Mouse (Mus musculus) forebrain, embryonic 15.5 days (tissue): ENCODE results near the gene Hdac11. TPM values are rescaled to one million over a fixed set of nuclear protein-coding genes. Genes with fewer than 3 reads are reported as not detected.
A peak's percentile ranks its signal among the peaks of the same experiment; 100 is the strongest.
"Not testable (repeated sequence)": the region's sequence is repeated elsewhere in the genome, so short reads cannot be mapped to it uniquely, and the experiment has no call there.

Experiments used
- ATAC-seq: fragments of 200-750 bp; cut with Nextera tagmentation; replicated peaks from 2 replicates; pipeline ENCODE4 v1.8.0; 2017; ENCODE audit warnings: mild to moderate bottlenecking, moderate TSS enrichment, moderate library complexity
- H3K27ac ChIP-seq: fragments of 300-500 bp; sonication (generic); replicated peaks from 2 replicates; pipeline ENCODE4 v1.5.1; 2015; ENCODE audit warnings: mild to moderate bottlenecking, inconsistent platforms
- H3K27me3 ChIP-seq: fragments of 300-500 bp; sonication (generic); 2 replicates; pipeline ENCODE4 v1.6.1; 2015; ENCODE audit warnings: inconsistent platforms
- H3K36me3 ChIP-seq: fragments of 300-500 bp; sonication (generic); 2 replicates; pipeline ENCODE4 v1.6.1; 2015; ENCODE audit warnings: mild to moderate bottlenecking, inconsistent platforms
- H3K4me1 ChIP-seq: fragments of 300-500 bp; sonication (generic); 2 replicates; pipeline ENCODE4 v1.6.1; 2015; ENCODE audit warnings: inconsistent platforms
- H3K4me2 ChIP-seq: fragments of 300-500 bp; sonication (generic); replicated peaks from 2 replicates; pipeline ENCODE4 v1.6.1; 2015; ENCODE audit warnings: mild to moderate bottlenecking, inconsistent platforms
- H3K4me3 ChIP-seq: fragments of 300-500 bp; sonication (generic); 2 replicates; pipeline ENCODE4 v1.5.1; 2015; ENCODE audit warnings: mild to moderate bottlenecking, inconsistent platforms
- H3K9ac ChIP-seq: fragments of 300-500 bp; sonication (generic); replicated peaks from 2 replicates; pipeline ENCODE4 v1.6.1; 2015; ENCODE audit warnings: mild to moderate bottlenecking, inconsistent platforms
- H3K9me3 ChIP-seq: fragments of 300-500 bp; sonication (generic); 2 replicates; pipeline ENCODE4 v1.6.1; 2016; ENCODE audit warnings: inconsistent platforms
- WGBS: fragments of 180-500 bp; shearing (Covaris S2); methylation state at CpG from one replicate; pipeline ENCODE4 v1.1.7; 2015; ENCODE audit warnings: mixed read lengths; 5-methylcytosine and 5-hydroxymethylcytosine counted together
- polyA plus RNA-seq: library from polyadenylated mRNA; unstranded; fragments of >200 nt; fragmentation: Nextera tagmentation; extraction: Ambion mirVana; gene quantifications from 2 replicates; pipeline ENCODE4 v1.2.1, GENCODE M21; 2015

The Hdac11 gene
- polyA plus RNA-seq, 1 experiment from 2014 or later, result 24.1 TPM

GRCm38 (mm10) chr6:91117149-91117548 lies 39.3 kb upstream of the Hdac11 start:
- WGBS, result 2% methylated on average over 9 of the region's 9 CpGs
- no peak for ATAC-seq

GRCm38 (mm10) chr6:91118526-91118925 lies 37.9 kb upstream of the Hdac11 start:
- H3K27me3 ChIP-seq, result no peaks in the 10 kb centered on the region
- H3K4me2 ChIP-seq, result no peak overlapping the region
- no peaks in the 10 kb centered on the region for H3K9me3 ChIP-seq
- H3K27ac ChIP-seq, result no peak overlapping the region
- H3K9ac ChIP-seq, result no peak overlapping the region
- ATAC-seq, result no peak
- H3K4me3 ChIP-seq, result no peak overlapping the region
- peaks cover 29% of the 10 kb centered on the region for H3K4me1 ChIP-seq
- no peaks in the 10 kb centered on the region for H3K36me3 ChIP-seq

More at GRCm38 (mm10) chr6:91117149-91117548, 39.3 kb upstream of the Hdac11 start:
- H3K9ac ChIP-seq, result peak overlapping the region; percentile 71
- no peaks in the 10 kb centered on the region for H3K27me3 ChIP-seq
- H3K4me3 ChIP-seq, result peak overlapping the region; percentile 67
- no peaks in the 10 kb centered on the region for H3K9me3 ChIP-seq
- H3K36me3 ChIP-seq, result no peaks in the 10 kb centered on the region
- H3K4me2 ChIP-seq, result peak overlapping the region; percentile 80
- H3K4me1 ChIP-seq, result peaks cover 29% of the 10 kb centered on the region
- peak overlapping the region; percentile 88 for H3K27ac ChIP-seq

GRCm38 (mm10) chr6:91120206-91120605 lies 36.3 kb upstream of the Hdac11 start:
- whole genome bisulfite sequencing, result 80% methylated on average over 2 of the region's 2 CpGs
- Histone ChIP-seq H3K27ac (no peak overlapping the region), H3K9ac (no peak overlapping the region), H3K4me2 (no peak overlapping the region), H3K9me3 (no peaks in the 10 kb centered on the region), H3K36me3 (no peaks in the 10 kb centered on the region), H3K27me3 (no peaks in the 10 kb centered on the region), H3K4me3 (no peak overlapping the region), H3K4me1 (peaks cover 20% of the 10 kb centered on the region)
- ATAC-seq, result no peak

GRCm38 (mm10) chr6:91121089-91121488 lies 35.4 kb upstream of the Hdac11 start:
- H3K4me1 ChIP-seq, result peaks cover 12% of the 10 kb centered on the region
- ATAC-seq, result not testable (repeated sequence)
- 93% methylated on average over 7 of the region's 7 CpGs for WGBS

GRCm38 (mm10) chr6:91123453-91123852 lies 33.0 kb upstream of the Hdac11 start:
- no peaks in the 10 kb centered on the region for H3K36me3 ChIP-seq
- H3K9ac ChIP-seq, result no peak overlapping the region
- H3K4me2 ChIP-seq, result no peak overlapping the region
- no peaks in the 10 kb centered on the region for H3K27me3 ChIP-seq
- H3K9me3 ChIP-seq, result no peaks in the 10 kb centered on the region
- ATAC-seq, result no peak
- H3K4me3 ChIP-seq, result no peak overlapping the region
- H3K4me1 ChIP-seq, result no peaks in the 10 kb centered on the region
- WGBS, result 85% methylated on average over 3 of the region's 3 CpGs
- H3K27ac ChIP-seq, result no peak overlapping the region

More at GRCm38 (mm10) chr6:91121089-91121488, 35.4 kb upstream of the Hdac11 start:
- not testable (repeated sequence) for H3K27me3 ChIP-seq, H3K36me3 ChIP-seq, H3K9me3 ChIP-seq, H3K27ac ChIP-seq, H3K4me2 ChIP-seq, H3K9ac ChIP-seq, H3K4me3 ChIP-seq

- Histone ChIP-seq H3K4me2 (no peak overlapping the region), H3K4me3 (no peak overlapping the region), H3K36me3 (no peaks in the 10 kb centered on the region), H3K27me3 (no peaks in the 10 kb centered on the region), H3K9ac (no peak overlapping the region), H3K27ac (no peak overlapping the region), H3K9me3 (no peaks in the 10 kb centered on the region), H3K4me1 (no peaks in the 10 kb centered on the region)
- WGBS, result 35% methylated on average over 7 of the region's 7 CpGs
- ATAC-seq, result no peak
Observed at GRCm38 (mm10) chr6:91124286-91125227, 31.9 kb upstream of the Hdac11 start.

- Histone ChIP-seq H3K36me3 (no peaks in the 10 kb centered on the region), H3K9ac (no peak overlapping the region), H3K27me3 (no peaks in the 10 kb centered on the region), H3K4me2 (no peak overlapping the region), H3K4me3 (no peak overlapping the region), H3K4me1 (no peaks in the 10 kb centered on the region), H3K9me3 (no peaks in the 10 kb centered on the region), H3K27ac (no peak overlapping the region)
- WGBS, result 89% methylated on average over 2 of the region's 2 CpGs
- no peak for ATAC-seq
Observed at GRCm38 (mm10) chr6:91125228-91125585, 31.3 kb upstream of the Hdac11 start.

- Histone ChIP-seq H3K27me3 (no peaks in the 10 kb centered on the region), H3K9me3 (no peaks in the 10 kb centered on the region), H3K36me3 (no peaks in the 10 kb centered on the region), H3K27ac (no peak overlapping the region), H3K9ac (no peak overlapping the region), H3K4me3 (no peak overlapping the region), H3K4me1 (no peaks in the 10 kb centered on the region), H3K4me2 (no peak overlapping the region)
- WGBS, result 48% methylated on average over 4 of the region's 4 CpGs
- ATAC-seq, result no peak
Observed at GRCm38 (mm10) chr6:91128996-91129395, 27.5 kb upstream of the Hdac11 start.

- Histone ChIP-seq H3K9ac (no peak overlapping the region), H3K4me2 (no peak overlapping the region), H3K4me3 (no peak overlapping the region), H3K9me3 (no peaks in the 10 kb centered on the region), H3K4me1 (no peaks in the 10 kb centered on the region), H3K36me3 (no peaks in the 10 kb centered on the region), H3K27me3 (no peaks in the 10 kb centered on the region), H3K27ac (no peak overlapping the region)
- WGBS, result 74% methylated on average over 1 of the region's 1 CpGs
- no peak for ATAC-seq
Observed at GRCm38 (mm10) chr6:91130856-91131255, 25.6 kb upstream of the Hdac11 start.

GRCm38 (mm10) chr6:91137343-91137956 lies 19.0 kb upstream of the Hdac11 start:
- Histone ChIP-seq H3K27ac (no peak overlapping the region), H3K4me1 (no peaks in the 10 kb centered on the region), H3K4me3 (no peak overlapping the region), H3K27me3 (no peaks in the 10 kb centered on the region), H3K9ac (no peak overlapping the region), H3K9me3 (no peaks in the 10 kb centered on the region), H3K36me3 (no peaks in the 10 kb centered on the region), H3K4me2 (no peak overlapping the region)
- no peak for ATAC-seq
- 78% methylated on average over 10 of the region's 10 CpGs for WGBS

- Histone ChIP-seq H3K27me3 (no peaks in the 10 kb centered on the region), H3K9ac (no peak overlapping the region), H3K27ac (no peak overlapping the region), H3K4me3 (no peak overlapping the region), H3K4me2 (no peak overlapping the region), H3K9me3 (no peaks in the 10 kb centered on the region), H3K36me3 (no peaks in the 10 kb centered on the region), H3K4me1 (no peaks in the 10 kb centered on the region)
- 31% methylated on average over 4 of the region's 4 CpGs for WGBS
- 0 out of 2 replicates have a peak, but pooled peaks have one; percentile 6 for ATAC-seq
Observed at GRCm38 (mm10) chr6:91139846-91140245, 16.6 kb upstream of the Hdac11 start.

GRCm38 (mm10) chr6:91145056-91145455 lies 11.4 kb upstream of the Hdac11 start:
- 64% methylated on average over 3 of the region's 3 CpGs for WGBS
- Histone ChIP-seq H3K9ac (no peak overlapping the region), H3K4me1 (peaks cover 20% of the 10 kb centered on the region), H3K4me2 (no peak overlapping the region), H3K36me3 (no peaks in the 10 kb centered on the region), H3K4me3 (no peak overlapping the region), H3K27me3 (no peaks in the 10 kb centered on the region), H3K27ac (peak overlapping the region; percentile 87; the same call in 1 of the 2 replicates), H3K9me3 (no peaks in the 10 kb centered on the region)
- ATAC-seq, result no peak
